Mouse (Mus musculus) erythroid progenitor cell, adult 5-6 weeks (primary cell): ENCODE data around the gene Gm21887. TPM values are rescaled to one million over a fixed set of nuclear protein-coding genes. Genes with fewer than 3 reads are reported as not detected.
A peak's percentile ranks its signal among the peaks of the same experiment; 100 is the strongest.
"Not testable (repeated sequence)": the region's sequence is repeated elsewhere in the genome, so short reads cannot be mapped to it uniquely, and the experiment has no call there.

ENCODE experiments used
- ATAC-seq: replicated peaks from 2 replicates; pipeline ENCODE4 v1.8.0; 2016; ENCODE audit warnings: moderate number of reproducible peaks, mild to moderate bottlenecking, moderate TSS enrichment, inconsistent platforms; ENCODE audit not compliant: poor library complexity, low FRiP score, severe bottlenecking
- total RNA-seq, 2 experiments: library from RNA; stranded (forward) in 1 of 2; stranded (reverse) in 1 of 2; fragments of 150-400 nt in 1 of 2; fragments of 186-747, 209-891 nt in 1 of 2; gene quantifications; 2 replicates each; pipeline versions ENCODE4 v1.2.3 to v1.2.4; 2015 to 2017; ENCODE audit warnings: low replicate concordance in 2 of 2

The Gm21887 gene
- total RNA-seq, 2 experiments from 2014 or later = 47.4 to 67.6 TPM

DNA sequence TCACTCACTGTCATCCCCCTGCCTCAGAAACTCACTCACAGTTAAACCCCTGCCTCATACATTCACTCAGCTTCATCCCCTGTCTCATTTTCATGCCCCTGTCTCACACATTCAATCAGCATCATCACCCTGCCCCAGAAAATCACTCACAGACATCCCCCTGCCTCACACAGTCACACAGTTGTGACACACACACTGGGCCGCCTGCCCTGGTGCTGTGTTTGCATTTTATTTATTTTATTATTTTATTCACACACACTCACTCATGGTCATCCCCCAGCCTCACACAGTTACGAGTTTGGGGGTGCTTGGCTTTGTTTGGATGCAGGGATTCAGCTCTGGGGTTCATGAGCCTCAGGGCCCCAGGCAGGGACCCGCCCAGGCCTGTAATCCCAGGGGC lies 875 bp upstream of the Gm21887 start:
- ATAC-seq = not testable (repeated sequence)

DNA sequence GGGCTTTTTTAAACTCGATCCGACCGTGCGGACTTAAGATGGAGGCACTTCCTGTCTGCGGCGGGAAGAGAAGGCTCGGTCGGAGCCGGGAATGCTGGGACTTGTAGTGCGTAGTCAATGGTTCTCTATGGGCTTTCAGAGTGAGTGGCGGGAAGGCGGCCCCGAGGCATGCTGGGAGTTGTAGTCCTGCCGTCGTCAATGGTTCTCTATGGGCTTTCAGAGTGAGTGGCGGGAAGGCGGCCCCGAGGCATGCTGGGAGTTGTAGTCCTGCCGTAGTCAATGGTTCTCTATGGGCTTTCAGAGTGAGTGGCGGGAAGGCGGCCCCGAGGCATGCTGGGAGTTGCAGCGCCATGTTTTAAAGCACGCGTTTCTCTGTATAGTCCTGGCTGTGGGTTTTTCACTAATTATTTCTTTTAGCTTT lies 352 bp downstream of the Gm21887 start:
- ATAC-seq = peak; percentile 91

- ATAC-seq = peak; percentile 13; the same call in 1 of the 2 replicates
Observed at GRCm38 (mm10) chrX:170010581-170011528, 1.4 kb downstream of the Gm21887 start.

- ATAC-seq = not testable (repeated sequence)
Observed at GRCm38 (mm10) chrX:170011529-170011879, 2.0 kb downstream of the Gm21887 start.

DNA sequence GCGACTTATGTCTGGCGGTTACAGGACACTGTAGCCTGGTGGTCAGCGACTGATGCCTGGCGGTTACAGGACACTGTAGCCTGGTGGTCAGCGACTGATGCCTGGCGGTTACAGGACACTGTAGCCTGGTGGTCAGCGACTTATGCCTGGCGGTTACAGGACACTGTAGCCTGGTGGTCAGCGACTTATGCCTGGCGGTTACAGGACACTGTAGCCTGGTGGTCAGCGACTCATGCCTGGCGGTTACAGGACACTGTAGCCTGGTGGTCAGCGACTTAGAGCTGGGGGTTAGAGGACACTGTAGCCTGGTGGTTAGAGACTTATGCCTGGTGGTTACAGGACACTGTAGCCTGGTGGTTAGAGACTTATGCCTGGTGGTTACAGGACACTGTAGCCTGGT lies 4.0 kb downstream of the Gm21887 start:
- ATAC-seq = not testable (repeated sequence)

GRCm38 (mm10) chrX:170014038-170014437 lies 4.6 kb downstream of the Gm21887 start:
- not testable (repeated sequence) for ATAC-seq

DNA sequence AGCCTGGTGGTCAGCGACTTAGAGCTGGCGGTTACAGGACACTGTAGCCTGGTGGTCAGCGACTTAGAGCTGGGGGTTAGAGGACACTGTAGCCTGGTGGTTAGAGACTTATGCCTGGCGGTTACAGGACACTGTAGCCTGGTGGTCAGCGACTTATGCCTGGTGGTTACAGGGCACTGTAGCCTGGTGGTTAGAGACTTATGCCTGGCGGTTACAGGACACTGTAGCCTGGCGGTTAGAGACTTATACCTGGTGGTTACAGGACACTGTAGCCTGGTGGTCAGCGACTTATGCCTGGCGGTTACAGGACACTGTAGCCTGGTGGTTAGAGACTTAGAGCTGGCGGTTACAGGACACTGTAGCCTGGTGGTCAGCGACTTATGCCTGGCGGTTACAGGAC lies 6.4 kb downstream of the Gm21887 start:
- not testable (repeated sequence) for ATAC-seq

DNA sequence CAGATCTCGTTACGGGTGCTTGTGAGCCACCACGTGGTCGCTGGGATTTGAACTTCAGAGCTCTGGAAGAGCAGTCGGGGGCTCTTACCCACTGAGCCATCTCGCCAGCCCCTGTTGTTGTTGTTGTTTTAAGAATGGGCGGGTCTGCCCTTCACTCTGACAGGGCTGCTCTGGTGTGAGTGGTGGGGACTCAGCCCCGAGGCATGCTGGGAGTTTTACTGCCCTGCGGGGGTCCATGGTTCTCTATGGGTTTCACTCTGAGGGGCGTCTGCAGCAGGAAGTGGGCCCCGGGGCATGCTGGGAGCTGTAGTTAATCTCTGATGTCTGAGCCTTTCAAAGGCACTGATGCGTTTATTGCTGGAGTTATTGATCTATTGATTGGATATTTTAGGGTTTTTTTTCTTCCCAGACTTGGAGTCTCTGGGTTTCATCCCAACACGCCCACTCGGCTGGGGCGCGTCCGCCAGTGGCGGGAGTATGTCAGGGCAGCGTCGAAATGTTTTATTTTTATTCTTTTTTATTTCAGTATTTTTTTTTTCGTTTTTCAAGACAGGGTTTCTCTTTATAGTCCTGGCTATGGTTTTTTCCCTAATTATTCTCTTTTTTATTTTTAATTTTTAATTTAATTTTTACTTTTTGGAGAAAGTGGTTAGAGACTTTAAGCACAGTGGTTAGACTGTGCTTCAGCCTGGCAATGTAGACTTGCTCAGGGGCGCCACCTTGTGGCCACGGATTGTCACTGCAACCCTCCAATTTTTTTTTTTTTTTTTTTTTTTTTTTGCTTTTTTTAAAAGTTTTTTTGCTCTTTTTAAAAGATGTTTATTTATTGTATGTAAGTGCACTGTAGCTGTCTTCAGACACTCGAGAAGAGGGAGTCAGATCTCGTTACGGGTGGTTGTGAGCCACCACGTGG lies 8.1 kb downstream of the Gm21887 start:
- peak; percentile 43 for ATAC-seq

GRCm38 (mm10) chrX:170018571-170019218 lies 9.2 kb downstream of the Gm21887 start:
- peak; percentile 58 for ATAC-seq

DNA sequence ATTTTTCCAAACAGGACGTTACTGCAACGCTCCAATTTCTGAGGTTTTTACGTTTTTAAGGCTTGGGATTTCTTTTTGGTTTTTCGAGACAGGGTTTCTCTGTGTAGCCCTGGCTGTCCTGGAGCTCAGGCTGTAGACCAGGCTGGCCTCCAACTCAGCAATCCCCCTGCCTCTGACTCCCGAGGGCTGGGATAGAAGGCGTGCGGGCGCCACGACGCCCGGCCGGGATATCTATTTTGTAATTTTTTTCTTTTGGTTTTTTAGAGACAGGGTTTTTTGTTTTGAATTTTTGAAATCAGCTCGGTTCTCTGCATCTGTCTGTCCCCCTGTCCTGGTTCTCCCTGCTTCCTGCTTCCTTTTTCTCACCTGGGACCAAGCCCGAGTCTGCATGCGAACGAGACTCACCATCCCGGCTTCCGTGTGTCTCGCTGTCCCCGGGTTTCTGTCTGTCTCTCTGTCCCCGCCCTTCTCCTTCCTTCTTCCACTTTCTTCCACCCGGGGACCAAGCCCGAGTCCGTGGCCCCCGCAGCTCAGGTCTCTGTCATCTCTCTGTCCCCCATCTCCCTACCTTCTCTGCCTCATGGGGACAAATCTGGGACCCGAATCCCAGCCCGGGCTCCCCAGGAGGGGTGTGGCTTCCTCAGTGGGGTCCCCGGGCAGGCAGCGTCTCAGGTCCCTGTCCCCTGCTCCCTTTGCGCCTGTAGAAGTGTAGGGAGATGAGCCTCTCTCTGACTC lies 9.9 kb downstream of the Gm21887 start:
- ATAC-seq = peak; percentile 46

GRCm38 (mm10) chrX:170019954-170020689 lies 10.7 kb downstream of the Gm21887 start:
- ATAC-seq = not testable (repeated sequence)

DNA sequence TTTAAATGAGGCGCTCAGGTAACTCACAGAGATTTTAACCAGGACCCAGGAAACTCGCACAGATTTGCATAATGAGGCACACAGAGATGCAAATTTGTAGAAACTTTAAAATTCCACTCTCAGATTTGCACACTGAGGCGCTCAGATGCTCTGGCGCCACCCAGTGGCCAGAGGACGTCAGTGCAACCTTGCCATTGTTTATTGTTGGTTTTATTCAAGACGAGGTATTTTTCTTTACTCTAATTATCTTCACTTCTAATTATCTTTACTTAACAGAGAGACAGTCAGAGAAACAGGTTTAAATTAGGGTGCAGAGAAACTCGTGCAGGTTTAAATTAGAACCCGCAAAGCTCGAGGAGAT lies 11.2 kb downstream of the Gm21887 start:
- ATAC-seq = 0 out of 2 replicates have a peak, but pooled peaks have one; percentile 18

- not testable (repeated sequence) for ATAC-seq
Observed at GRCm38 (mm10) chrX:170021205-170021604, 11.7 kb downstream of the Gm21887 start.

DNA sequence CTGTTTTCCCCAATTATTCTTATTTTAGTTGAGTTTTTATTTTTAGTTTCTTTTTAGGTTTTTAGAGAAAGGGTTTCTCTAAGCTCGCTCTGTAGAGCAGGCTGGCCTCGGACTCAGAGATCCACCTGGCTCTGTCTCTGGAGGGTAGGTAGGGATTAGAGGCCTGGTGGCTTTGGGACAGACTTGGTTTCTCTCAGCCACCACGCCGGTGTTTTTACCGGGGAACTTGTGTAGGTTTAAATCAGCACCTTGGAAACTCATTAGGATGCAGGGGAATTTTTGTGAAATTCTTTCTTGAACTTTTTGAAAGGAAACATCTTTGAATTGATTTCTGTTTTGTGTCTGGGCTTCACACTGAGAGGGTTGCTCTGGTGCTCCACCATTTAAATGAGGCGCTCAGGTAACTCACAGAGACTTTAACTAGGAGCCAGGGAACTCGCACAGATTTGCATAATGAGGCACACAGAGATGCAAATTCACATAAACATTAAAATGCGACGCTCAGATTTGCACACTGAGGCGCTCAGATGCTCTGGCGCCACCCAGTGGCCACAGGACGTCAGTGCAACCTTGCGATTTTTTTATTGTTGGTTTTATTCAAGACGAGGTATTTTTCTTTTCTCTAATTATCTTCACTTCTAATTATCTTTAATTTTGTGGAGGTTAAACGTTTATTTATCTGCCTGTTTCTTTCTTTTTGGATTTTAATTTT lies 12.4 kb downstream of the Gm21887 start:
- ATAC-seq = not testable (repeated sequence)
